Mouse (Mus musculus) cerebellum, adult 9-11 months (tissue): ENCODE results near the gene Prr30.
"Not testable (repeated sequence)": the region's sequence is repeated elsewhere in the genome, so short reads cannot be mapped to it uniquely, and the experiment has no call there.

Experiments
- DNase-seq: peaks from one replicate; pipeline ENCODE4 v3.0.0; 2022

Gene Prr30

GRCm38 (mm10) chr14:101200230-101200629 is at the start of gene Prr30:
Gene Prr30, minus strand, starts transcription at chr14:101200330.
- no peak for DNase-seq

- no peak for DNase-seq
These were observed 46.7 kb upstream of the Prr30 start for GRCm38 (mm10) chr14:101246793-101247192.

- DNase-seq, result no peak
These were observed 45.6 kb upstream of the Prr30 start for GRCm38 (mm10) chr14:101245706-101246105.

GRCm38 (mm10) chr14:101244441-101244840 is 44.3 kb upstream of the Prr30 start:
- not testable (repeated sequence) for DNase-seq

- DNase-seq, result no peak
These were observed 37.8 kb upstream of the Prr30 start for GRCm38 (mm10) chr14:101237965-101238364.

- no peak for DNase-seq
These were observed 28.9 kb upstream of the Prr30 start for GRCm38 (mm10) chr14:101229068-101229467.

GRCm38 (mm10) chr14:101222319-101222718 is 22.2 kb upstream of the Prr30 start:
- no peak for DNase-seq

- no peak for DNase-seq
These were observed 27.9 kb downstream of the Prr30 start for GRCm38 (mm10) chr14:101172258-101172657.
